Mouse (Mus musculus): ENCODE results near the gene Eloa. TPM values are rescaled to one million over a fixed set of nuclear protein-coding genes. Genes with fewer than 3 reads are reported as not detected.
A peak's percentile ranks its signal among the peaks of the same experiment; 100 is the strongest.

Eloa gene
- total and polyA plus RNA-seq, 2 experiments from 2014 or later = 20.5 to 28.2 TPM

DNA sequence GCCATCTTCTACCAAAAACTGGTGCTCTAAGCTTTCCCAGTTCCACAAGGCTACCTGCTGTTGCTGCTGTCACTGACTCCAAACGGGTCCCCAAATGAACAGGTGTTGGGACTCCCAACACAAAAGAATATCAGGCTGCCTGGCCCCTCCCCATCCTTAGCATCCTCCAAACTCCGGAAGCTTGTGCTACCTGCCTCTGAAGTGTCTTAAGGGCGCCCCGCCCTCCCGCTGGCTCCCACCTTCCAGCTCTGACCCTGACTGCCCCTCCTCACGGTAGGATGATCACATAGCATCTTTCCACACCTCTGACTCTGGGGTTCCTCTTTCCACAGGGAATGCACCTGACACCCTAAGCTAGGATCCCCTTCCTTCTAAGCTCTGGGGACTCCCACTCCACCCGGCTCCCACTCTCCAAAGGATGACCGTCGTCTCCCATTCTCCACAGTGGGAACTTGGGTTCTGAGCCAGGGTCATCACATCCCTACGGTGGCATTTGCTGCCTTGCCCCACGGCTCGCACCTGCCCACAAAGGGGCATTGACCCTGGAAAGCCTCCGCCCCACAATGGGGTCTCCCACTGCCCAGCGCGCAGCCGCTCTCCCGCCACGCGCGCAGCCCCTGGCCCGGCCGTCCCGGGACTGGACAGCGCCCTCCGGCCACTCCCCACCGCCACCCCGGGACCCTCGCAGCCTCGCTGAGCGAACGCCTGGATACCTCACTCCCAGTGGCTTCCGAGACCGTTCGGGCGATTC is 49.6 kb downstream of the Eloa start:
- peak overlapping the region; percentile 82 for H3K4me2 ChIP-seq (ENCODE audit: low read depth, low read length)
- peak overlapping the region; percentile 81 for H3K4me3 ChIP-seq (ENCODE audit: low read depth, low read length)
- WGBS = under 1% methylated on average over 31 of the region's 35 CpGs
- no peaks in the 10 kb centered on the region for H3K9me3 ChIP-seq (replicated peaks; ENCODE audit: control insufficient read depth, low read length)
- H3K36me3 ChIP-seq (replicated peaks; ENCODE audit: control insufficient read depth, insufficient read depth, low read length) = peaks cover 51% of the 10 kb centered on the region
- peak overlapping the region; percentile 80 for H3K9ac ChIP-seq (replicated peaks; ENCODE audit: low read depth, low read length)
- peak; percentile 17; the same call in 1 of the 2 replicates for ATAC-seq (ENCODE audit: insufficient read depth, low read depth)
- 0 out of 2 replicates have a peak, but pooled peaks cover 7% of the 10 kb centered on the region for H3K4me1 ChIP-seq (ENCODE audit: control insufficient read depth, insufficient read depth)
- peak overlapping the region; percentile 63 for H3K27ac ChIP-seq (ENCODE audit: low read depth)
- no peak for DNase-seq (ENCODE audit: low spot score)
- TF ChIP-seq EP300 (IDR thresholded peaks at IDR 0.05; ENCODE audit: low read depth) (no peak), CTCF (IDR thresholded peaks at IDR 0.05; ENCODE audit: low read depth) (no peak)
- no peaks in the 10 kb centered on the region for H3K27me3 ChIP-seq (ENCODE audit: control insufficient read depth, insufficient read depth, low read length)

- H3K4me3 ChIP-seq (ENCODE audit: low read depth, low read length) = no peak overlapping the region
- TF ChIP-seq CTCF (IDR thresholded peaks at IDR 0.05; ENCODE audit: low read depth) (no peak), EP300 (IDR thresholded peaks at IDR 0.05; ENCODE audit: low read depth) (no peak)
- H3K36me3 ChIP-seq (replicated peaks; ENCODE audit: control insufficient read depth, insufficient read depth, low read length) = peaks cover 47% of the 10 kb centered on the region
- no peak overlapping the region for H3K27ac ChIP-seq (ENCODE audit: low read depth)
- 0 out of 2 replicates have a peak, but pooled peaks cover 7% of the 10 kb centered on the region for H3K4me1 ChIP-seq (ENCODE audit: control insufficient read depth, insufficient read depth)
- H3K9ac ChIP-seq (replicated peaks; ENCODE audit: low read depth, low read length) = no peak overlapping the region
- no peaks in the 10 kb centered on the region for H3K9me3 ChIP-seq (replicated peaks; ENCODE audit: control insufficient read depth, low read length)
- H3K27me3 ChIP-seq (ENCODE audit: control insufficient read depth, insufficient read depth, low read length) = no peaks in the 10 kb centered on the region
- no peak overlapping the region for H3K4me2 ChIP-seq (ENCODE audit: low read depth, low read length)
- 90% methylated on average over 11 of the region's 11 CpGs for WGBS
- ATAC-seq (ENCODE audit: insufficient read depth, low read depth) (no peak), DNase-seq (ENCODE audit: low spot score) (no peak)
These were observed 51.0 kb downstream of the Eloa start for GRCm38 (mm10) chr4:135970585-135970984.

DNA sequence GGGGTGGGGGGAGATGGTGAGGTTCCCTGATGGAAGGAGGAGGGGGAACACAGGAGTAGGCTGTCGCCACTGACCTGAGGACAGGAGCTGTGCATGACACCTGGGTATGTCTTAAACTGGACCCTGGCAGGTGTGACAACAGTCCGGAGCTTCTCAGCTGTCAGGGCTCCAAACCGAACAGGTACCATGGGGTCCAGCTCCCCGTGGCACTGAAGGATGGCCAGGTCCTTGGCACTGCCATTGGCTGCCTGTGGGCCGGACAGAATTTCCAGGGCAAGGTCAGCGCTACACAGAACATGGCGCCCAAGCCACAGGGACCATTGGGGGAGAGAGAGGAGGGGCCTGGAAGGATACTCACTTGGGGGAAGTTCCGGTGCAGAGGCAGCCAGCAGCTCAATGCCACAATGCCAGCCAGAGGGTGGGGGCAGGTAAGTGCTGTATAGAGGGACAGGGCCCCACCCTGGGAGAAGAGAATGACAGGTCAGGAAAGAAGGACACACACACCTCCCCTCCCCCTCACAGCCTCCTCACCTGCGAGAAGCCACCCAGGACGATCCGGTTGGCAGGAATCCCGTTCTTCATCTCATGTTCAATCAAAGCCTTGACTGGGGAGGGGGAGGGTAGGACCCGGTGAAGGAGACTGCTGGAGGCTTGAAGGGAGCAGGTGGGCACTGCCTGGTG is 52.4 kb downstream of the Eloa start:
- no peak for TF ChIP-seq CTCF (IDR thresholded peaks at IDR 0.05; ENCODE audit: low read depth)
- TF ChIP-seq EP300 (IDR thresholded peaks at IDR 0.05; ENCODE audit: low read depth) = no peak
- H3K4me1 ChIP-seq (ENCODE audit: control insufficient read depth, insufficient read depth) = peaks cover 7% of the 10 kb centered on the region; the same call in 1 of the 2 replicates
- no peaks in the 10 kb centered on the region for H3K9me3 ChIP-seq (replicated peaks; ENCODE audit: control insufficient read depth, low read length)
- ATAC-seq (ENCODE audit: insufficient read depth, low read depth) = no peak
- H3K36me3 ChIP-seq (replicated peaks; ENCODE audit: control insufficient read depth, insufficient read depth, low read length) = peaks cover 44% of the 10 kb centered on the region
- H3K4me3 ChIP-seq (ENCODE audit: low read depth, low read length) = no peak overlapping the region
- H3K9ac ChIP-seq (replicated peaks; ENCODE audit: low read depth, low read length) = no peak overlapping the region
- no peak overlapping the region for H3K27ac ChIP-seq (ENCODE audit: low read depth)
- H3K27me3 ChIP-seq (ENCODE audit: control insufficient read depth, insufficient read depth, low read length) = no peaks in the 10 kb centered on the region
- 87% methylated on average over 13 of the region's 13 CpGs for WGBS
- H3K4me2 ChIP-seq (ENCODE audit: low read depth, low read length) = no peak overlapping the region
- DNase-seq (ENCODE audit: low spot score) = no peak

GRCm38 (mm10) chr4:135968271-135968869 is 53.2 kb downstream of the Eloa start:
- no peak overlapping the region for H3K27ac ChIP-seq (ENCODE audit: low read depth)
- no peak for ATAC-seq (ENCODE audit: insufficient read depth, low read depth)
- H3K4me1 ChIP-seq (ENCODE audit: control insufficient read depth, insufficient read depth) = peaks cover 7% of the 10 kb centered on the region; the same call in 1 of the 2 replicates

DNA sequence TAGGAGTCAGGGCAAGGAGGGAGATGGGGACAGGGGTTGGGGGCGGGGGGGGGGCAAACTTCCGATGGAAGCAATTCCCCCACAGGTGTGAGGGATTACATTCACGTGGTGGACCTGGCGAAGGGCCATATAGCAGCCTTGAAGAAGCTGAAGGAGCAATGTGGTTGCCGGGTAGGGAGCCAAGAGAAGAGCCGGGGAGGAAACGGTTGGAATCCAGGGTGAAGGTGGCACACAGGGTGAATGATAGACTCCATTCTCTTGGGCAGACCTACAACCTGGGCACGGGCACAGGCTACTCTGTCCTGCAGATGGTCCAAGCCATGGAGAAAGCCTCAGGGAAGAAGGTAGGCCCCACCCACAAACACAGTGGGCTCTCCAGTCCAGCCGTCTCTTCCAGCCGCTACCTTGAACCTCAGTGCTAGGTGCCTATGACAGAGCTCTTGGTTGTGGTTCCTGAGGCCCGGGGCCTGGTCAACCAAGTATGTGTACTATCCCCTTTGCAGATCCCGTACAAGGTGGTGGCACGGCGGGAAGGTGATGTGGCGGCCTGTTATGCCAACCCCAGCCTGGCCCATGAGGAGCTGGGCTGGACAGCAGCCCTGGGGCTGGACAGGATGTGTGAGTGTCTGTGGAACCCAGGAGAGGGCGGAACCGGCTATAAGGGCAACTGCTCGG is 54.3 kb downstream of the Eloa start:
- Histone ChIP-seq H3K4me2 (ENCODE audit: low read depth, low read length) (no peak overlapping the region), H3K4me1 (ENCODE audit: control insufficient read depth, insufficient read depth) (peaks cover 7% of the 10 kb centered on the region; the same call in 1 of the 2 replicates), H3K9me3 (replicated peaks; ENCODE audit: control insufficient read depth, low read length) (no peaks in the 10 kb centered on the region), H3K9ac (replicated peaks; ENCODE audit: low read depth, low read length) (no peak overlapping the region), H3K36me3 (replicated peaks; ENCODE audit: control insufficient read depth, insufficient read depth, low read length) (peaks cover 45% of the 10 kb centered on the region), H3K27me3 (ENCODE audit: control insufficient read depth, insufficient read depth, low read length) (no peaks in the 10 kb centered on the region), H3K27ac (ENCODE audit: low read depth) (no peak overlapping the region), H3K4me3 (ENCODE audit: low read depth, low read length) (no peak overlapping the region)
- DNase-seq (ENCODE audit: low spot score) (no peak), ATAC-seq (ENCODE audit: insufficient read depth, low read depth) (no peak)
- TF ChIP-seq CTCF (IDR thresholded peaks at IDR 0.05; ENCODE audit: low read depth) = no peak
- TF ChIP-seq EP300 (IDR thresholded peaks at IDR 0.05; ENCODE audit: low read depth) = no peak
- 90% methylated on average over 18 of the region's 18 CpGs for WGBS

More at GRCm38 (mm10) chr4:135968271-135968869, 53.2 kb downstream of the Eloa start:
- Histone ChIP-seq H3K4me3 (ENCODE audit: low read depth, low read length) (no peak overlapping the region), H3K27me3 (ENCODE audit: control insufficient read depth, insufficient read depth, low read length) (no peaks in the 10 kb centered on the region), H3K4me2 (ENCODE audit: low read depth, low read length) (no peak overlapping the region), H3K9ac (replicated peaks; ENCODE audit: low read depth, low read length) (no peak overlapping the region), H3K9me3 (replicated peaks; ENCODE audit: control insufficient read depth, low read length) (no peaks in the 10 kb centered on the region), H3K36me3 (replicated peaks; ENCODE audit: control insufficient read depth, insufficient read depth, low read length) (peaks cover 44% of the 10 kb centered on the region)
- 72% methylated on average over 17 of the region's 19 CpGs for WGBS
- TF ChIP-seq CTCF (IDR thresholded peaks at IDR 0.05; ENCODE audit: low read depth) (no peak), EP300 (IDR thresholded peaks at IDR 0.05; ENCODE audit: low read depth) (no peak)
- DNase-seq (ENCODE audit: low spot score) = no peak

Measured in heart, postnatal 0 days (tissue).